Mouse (Mus musculus): ENCODE measurements at regions not wholly inside any gene's neighbourhood (a gene's known extent, or its start where the extent isn't known, plus 50 kb on each side); places are given as distances from the start of the nearest gene placed in this dataset.

DNA sequence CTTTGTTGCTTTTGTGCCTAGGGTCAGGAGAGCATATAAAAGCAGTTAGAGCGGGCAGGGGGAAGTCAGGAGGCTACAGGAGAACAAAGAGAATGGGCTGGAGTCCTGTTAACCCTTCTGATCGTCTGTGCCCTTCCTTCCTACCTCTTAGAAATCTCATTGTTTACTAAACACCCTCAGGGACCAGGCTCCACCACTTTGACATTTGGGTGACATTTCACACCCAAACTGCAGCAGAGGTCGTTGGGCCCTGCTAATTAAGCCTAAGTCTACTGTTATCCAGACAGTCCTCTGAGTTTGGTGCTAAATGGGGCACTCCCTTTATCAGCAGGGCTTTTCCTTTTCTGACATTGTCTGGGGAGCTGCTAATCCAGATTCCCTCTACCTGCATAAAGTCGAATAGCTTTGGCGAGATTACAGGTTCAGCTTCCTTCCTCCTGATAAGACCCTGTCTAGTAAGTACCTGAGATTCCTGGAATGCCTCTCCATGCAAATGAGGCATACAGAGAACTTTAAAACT lies 84.2 kb upstream of the Arglu1 start:
- H3K27me3 ChIP-seq (ENCODE audit: control insufficient read depth, insufficient read depth, low read length), result no peaks in the 10 kb centered on the region

DNA sequence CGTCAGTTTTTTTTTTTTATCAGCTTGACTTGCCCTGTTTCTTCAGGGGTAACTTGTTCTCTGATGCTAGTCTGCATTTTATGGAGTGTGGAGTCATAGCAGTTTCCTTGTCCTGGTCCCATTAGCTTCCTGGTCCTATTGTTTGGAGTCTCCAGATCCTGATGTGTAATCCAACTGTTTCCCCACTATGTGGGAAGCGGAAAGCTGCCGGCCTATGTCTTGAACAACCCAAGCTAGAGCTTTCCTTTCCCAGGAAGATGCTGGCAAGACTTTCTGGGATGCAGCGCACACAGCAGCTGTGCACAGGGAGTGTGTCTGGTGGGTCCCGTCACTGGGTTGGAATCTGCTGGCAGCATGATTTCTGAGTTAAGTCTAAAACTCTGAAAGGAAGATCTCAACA lies 82.1 kb upstream of the Arglu1 start:
- DNase-seq (ENCODE audit: low spot score) (no peak), ATAC-seq (replicated peaks; ENCODE audit: low FRiP score) (no peak)
- H3K27me3 ChIP-seq (ENCODE audit: control insufficient read depth, insufficient read depth, low read length), result no peaks in the 10 kb centered on the region
- no peak overlapping the region for H3K27ac ChIP-seq (ENCODE audit: low read depth, low read length)
- no peaks in the 10 kb centered on the region for H3K4me1 ChIP-seq (replicated peaks; ENCODE audit: control insufficient read depth, insufficient read depth, low read length)
- no peaks in the 10 kb centered on the region for H3K9me3 ChIP-seq (ENCODE audit: control insufficient read depth, low read length)
- H3K4me3 ChIP-seq (ENCODE audit: low read depth, low read length), result no peak overlapping the region
- no peak overlapping the region for H3K9ac ChIP-seq (ENCODE audit: low read length)
- WGBS, result 89% methylated on average over 5 of the region's 5 CpGs
- H3K36me3 ChIP-seq (ENCODE audit: control insufficient read depth, insufficient read depth, low read length), result no peaks in the 10 kb centered on the region
- no peak overlapping the region for H3K4me2 ChIP-seq (ENCODE audit: low read depth, low read length, severe bottlenecking)

More for the DNA sequence above, 84.2 kb upstream of the Arglu1 start:
- H3K27ac ChIP-seq (ENCODE audit: low read depth, low read length), result no peak overlapping the region
- no peaks in the 10 kb centered on the region for H3K4me1 ChIP-seq (replicated peaks; ENCODE audit: control insufficient read depth, insufficient read depth, low read length)
- H3K4me3 ChIP-seq (ENCODE audit: low read depth, low read length), result no peak overlapping the region
- 8% methylated on average over 5 of the region's 5 CpGs for WGBS
- no peak overlapping the region for H3K9ac ChIP-seq (ENCODE audit: low read length)
- H3K36me3 ChIP-seq (ENCODE audit: control insufficient read depth, insufficient read depth, low read length), result no peaks in the 10 kb centered on the region
- no peaks in the 10 kb centered on the region for H3K9me3 ChIP-seq (ENCODE audit: control insufficient read depth, low read length)
- ATAC-seq (replicated peaks; ENCODE audit: low FRiP score), result no peak
- no peak for DNase-seq (ENCODE audit: low spot score)
- no peak overlapping the region for H3K4me2 ChIP-seq (ENCODE audit: low read depth, low read length, severe bottlenecking)

DNA sequence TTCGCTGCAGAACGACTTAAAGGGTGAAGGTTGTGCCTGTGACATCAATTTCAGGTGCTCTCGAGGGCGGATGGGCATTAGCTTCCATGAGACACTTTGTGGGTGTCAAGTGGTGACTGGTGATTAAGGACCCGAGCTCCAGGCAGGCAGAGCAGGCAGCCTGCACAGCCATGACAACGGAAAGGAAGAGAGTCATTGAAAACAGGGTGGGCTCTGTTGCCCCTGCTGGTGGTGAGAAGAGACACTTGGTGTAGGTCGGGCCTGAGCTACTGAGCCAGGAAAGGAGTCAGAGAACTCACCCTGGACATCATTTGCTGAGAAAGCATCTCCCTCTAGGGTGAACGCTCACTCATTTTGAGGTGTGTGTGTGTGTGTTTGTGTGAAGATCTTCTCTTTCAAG lies 80.1 kb upstream of the Arglu1 start:
- H3K4me1 ChIP-seq (replicated peaks; ENCODE audit: control insufficient read depth, insufficient read depth, low read length), result no peaks in the 10 kb centered on the region
- H3K4me3 ChIP-seq (ENCODE audit: low read depth, low read length), result no peak overlapping the region
- H3K27ac ChIP-seq (ENCODE audit: low read depth, low read length), result no peak overlapping the region
- ATAC-seq (replicated peaks; ENCODE audit: low FRiP score) (no peak), DNase-seq (ENCODE audit: low spot score) (no peak)
- no peaks in the 10 kb centered on the region for H3K36me3 ChIP-seq (ENCODE audit: control insufficient read depth, insufficient read depth, low read length)
- H3K27me3 ChIP-seq (ENCODE audit: control insufficient read depth, insufficient read depth, low read length), result no peaks in the 10 kb centered on the region
- H3K9ac ChIP-seq (ENCODE audit: low read length), result no peak overlapping the region
- H3K9me3 ChIP-seq (ENCODE audit: control insufficient read depth, low read length), result no peaks in the 10 kb centered on the region
- WGBS, result 81% methylated on average over 8 of the region's 8 CpGs
- no peak overlapping the region for H3K4me2 ChIP-seq (ENCODE audit: low read depth, low read length, severe bottlenecking)

DNA sequence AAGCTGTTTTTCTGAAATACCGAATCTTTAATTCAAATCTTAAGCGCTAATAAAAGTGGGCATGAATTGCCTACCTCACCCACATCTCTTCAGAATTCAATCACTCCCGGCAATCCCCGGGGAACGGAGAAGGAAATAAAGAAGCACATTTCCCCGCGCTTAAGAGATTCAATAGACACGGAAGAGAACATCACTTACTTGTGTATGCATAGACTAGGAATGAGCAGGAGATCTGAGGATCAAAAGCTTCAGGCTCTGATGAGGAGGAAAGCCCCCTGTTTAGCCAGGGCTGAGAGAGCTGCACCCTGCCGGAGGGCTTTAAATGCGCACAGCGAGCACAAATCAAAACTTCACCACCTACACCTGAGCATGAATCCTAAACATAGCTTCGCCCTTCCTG lies 72.0 kb upstream of the Arglu1 start:
- no peak for ATAC-seq (replicated peaks; ENCODE audit: low FRiP score)
- H3K27me3 ChIP-seq (ENCODE audit: control insufficient read depth, insufficient read depth, low read length), result no peaks in the 10 kb centered on the region
- H3K9ac ChIP-seq (ENCODE audit: low read length), result no peak overlapping the region
- H3K4me1 ChIP-seq (replicated peaks; ENCODE audit: control insufficient read depth, insufficient read depth, low read length), result no peaks in the 10 kb centered on the region
- H3K4me2 ChIP-seq (ENCODE audit: low read depth, low read length, severe bottlenecking), result no peak overlapping the region
- no peak for DNase-seq (ENCODE audit: low spot score)
- 84% methylated on average over 12 of the region's 12 CpGs for WGBS
- H3K4me3 ChIP-seq (ENCODE audit: low read depth, low read length), result no peak overlapping the region
- no peaks in the 10 kb centered on the region for H3K9me3 ChIP-seq (ENCODE audit: control insufficient read depth, low read length)
- no peak overlapping the region for H3K27ac ChIP-seq (ENCODE audit: low read depth, low read length)
- H3K36me3 ChIP-seq (ENCODE audit: control insufficient read depth, insufficient read depth, low read length), result no peaks in the 10 kb centered on the region

DNA sequence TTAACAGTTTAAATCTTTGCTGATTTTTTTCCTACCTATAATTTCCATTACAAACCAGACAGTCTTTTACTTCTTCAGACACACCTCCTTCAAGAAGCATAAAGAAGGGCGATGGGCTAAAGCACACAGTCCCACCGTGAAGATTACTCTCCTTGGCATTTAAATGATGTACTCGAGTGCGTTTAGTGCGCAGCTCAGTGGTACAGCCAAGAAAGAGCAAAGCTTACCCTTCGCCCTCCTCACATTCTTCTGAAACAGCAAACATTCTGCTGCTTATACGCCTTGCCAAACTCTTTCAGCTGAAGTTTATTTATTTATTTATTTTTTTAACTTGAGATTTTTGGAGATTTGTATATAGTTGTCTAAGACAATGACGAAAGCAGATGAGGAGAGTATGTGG lies 68.0 kb upstream of the Arglu1 start:
- DNase-seq (ENCODE audit: low spot score), result no peak
- WGBS, result 85% methylated on average over 8 of the region's 8 CpGs

DNA sequence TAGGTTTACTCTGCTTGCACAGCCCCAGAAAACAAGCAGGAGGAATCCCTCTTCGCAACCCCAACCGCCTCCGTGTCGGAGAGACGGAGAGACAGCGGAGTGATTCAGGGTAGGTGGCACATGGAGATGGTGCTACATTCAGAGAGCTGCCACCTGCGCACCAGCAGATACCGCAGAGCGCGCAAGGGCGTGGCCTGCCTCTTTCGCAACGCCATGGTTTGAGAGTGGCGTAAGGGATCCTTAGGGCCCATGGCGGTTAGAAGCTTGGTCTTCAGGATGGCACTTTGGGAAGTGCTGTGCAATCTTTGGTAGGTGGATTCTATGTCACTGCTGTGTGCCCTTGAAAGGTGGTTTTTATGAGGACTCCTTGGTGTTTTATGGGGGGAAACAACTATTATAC lies 60.9 kb upstream of the Arglu1 start:
- Histone ChIP-seq H3K4me2 (ENCODE audit: low read depth, low read length, severe bottlenecking) (no peak overlapping the region), H3K27ac (ENCODE audit: low read depth, low read length) (no peak overlapping the region), H3K4me3 (ENCODE audit: low read depth, low read length) (no peak overlapping the region), H3K4me1 (replicated peaks; ENCODE audit: control insufficient read depth, insufficient read depth, low read length) (no peaks in the 10 kb centered on the region), H3K36me3 (ENCODE audit: control insufficient read depth, insufficient read depth, low read length) (no peaks in the 10 kb centered on the region), H3K9ac (ENCODE audit: low read length) (no peak overlapping the region), H3K27me3 (ENCODE audit: control insufficient read depth, insufficient read depth, low read length) (no peaks in the 10 kb centered on the region), H3K9me3 (ENCODE audit: control insufficient read depth, low read length) (no peaks in the 10 kb centered on the region)
- DNase-seq (ENCODE audit: low spot score) (no peak), ATAC-seq (replicated peaks; ENCODE audit: low FRiP score) (no peak)
- WGBS, result 92% methylated on average over 15 of the region's 15 CpGs

More for the DNA sequence above, 68.0 kb upstream of the Arglu1 start:
- H3K4me2 ChIP-seq (ENCODE audit: low read depth, low read length, severe bottlenecking), result no peak overlapping the region
- no peak overlapping the region for H3K27ac ChIP-seq (ENCODE audit: low read depth, low read length)
- no peak overlapping the region for H3K4me3 ChIP-seq (ENCODE audit: low read depth, low read length)
- no peaks in the 10 kb centered on the region for H3K27me3 ChIP-seq (ENCODE audit: control insufficient read depth, insufficient read depth, low read length)
- H3K4me1 ChIP-seq (replicated peaks; ENCODE audit: control insufficient read depth, insufficient read depth, low read length), result no peaks in the 10 kb centered on the region
- ATAC-seq (replicated peaks; ENCODE audit: low FRiP score), result no peak
- no peak overlapping the region for H3K9ac ChIP-seq (ENCODE audit: low read length)
- H3K36me3 ChIP-seq (ENCODE audit: control insufficient read depth, insufficient read depth, low read length), result no peaks in the 10 kb centered on the region
- H3K9me3 ChIP-seq (ENCODE audit: control insufficient read depth, low read length), result no peaks in the 10 kb centered on the region

DNA sequence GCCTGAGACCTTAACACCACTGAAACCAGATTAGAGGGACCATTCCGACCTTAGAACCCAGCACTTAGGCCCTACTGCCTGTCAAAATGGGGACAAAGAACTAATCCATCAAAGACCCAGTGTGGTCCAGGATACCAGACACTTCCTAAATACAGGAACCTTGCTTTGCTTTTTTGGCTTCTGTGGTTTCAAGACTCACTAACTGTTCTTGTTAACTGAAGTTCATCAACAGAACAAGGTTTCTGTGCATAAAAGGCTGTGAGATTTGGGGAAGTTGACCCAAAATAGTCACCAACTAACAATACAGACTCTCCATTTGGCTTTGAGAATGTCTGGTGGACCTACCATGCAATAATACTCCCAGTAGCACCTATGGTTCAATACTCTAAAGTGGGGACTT lies 56.4 kb upstream of the Arglu1 start:
- Histone ChIP-seq H3K27me3 (ENCODE audit: control insufficient read depth, insufficient read depth, low read length) (no peaks in the 10 kb centered on the region), H3K4me1 (replicated peaks; ENCODE audit: control insufficient read depth, insufficient read depth, low read length) (no peaks in the 10 kb centered on the region), H3K4me3 (ENCODE audit: low read depth, low read length) (no peak overlapping the region), H3K36me3 (ENCODE audit: control insufficient read depth, insufficient read depth, low read length) (no peaks in the 10 kb centered on the region), H3K4me2 (ENCODE audit: low read depth, low read length, severe bottlenecking) (no peak overlapping the region), H3K27ac (ENCODE audit: low read depth, low read length) (no peak overlapping the region), H3K9me3 (ENCODE audit: control insufficient read depth, low read length) (no peaks in the 10 kb centered on the region), H3K9ac (ENCODE audit: low read length) (no peak overlapping the region)
- 81% methylated on average over 1 of the region's 1 CpGs for WGBS
- no peak for ATAC-seq (replicated peaks; ENCODE audit: low FRiP score)
- DNase-seq (ENCODE audit: low spot score), result no peak

DNA sequence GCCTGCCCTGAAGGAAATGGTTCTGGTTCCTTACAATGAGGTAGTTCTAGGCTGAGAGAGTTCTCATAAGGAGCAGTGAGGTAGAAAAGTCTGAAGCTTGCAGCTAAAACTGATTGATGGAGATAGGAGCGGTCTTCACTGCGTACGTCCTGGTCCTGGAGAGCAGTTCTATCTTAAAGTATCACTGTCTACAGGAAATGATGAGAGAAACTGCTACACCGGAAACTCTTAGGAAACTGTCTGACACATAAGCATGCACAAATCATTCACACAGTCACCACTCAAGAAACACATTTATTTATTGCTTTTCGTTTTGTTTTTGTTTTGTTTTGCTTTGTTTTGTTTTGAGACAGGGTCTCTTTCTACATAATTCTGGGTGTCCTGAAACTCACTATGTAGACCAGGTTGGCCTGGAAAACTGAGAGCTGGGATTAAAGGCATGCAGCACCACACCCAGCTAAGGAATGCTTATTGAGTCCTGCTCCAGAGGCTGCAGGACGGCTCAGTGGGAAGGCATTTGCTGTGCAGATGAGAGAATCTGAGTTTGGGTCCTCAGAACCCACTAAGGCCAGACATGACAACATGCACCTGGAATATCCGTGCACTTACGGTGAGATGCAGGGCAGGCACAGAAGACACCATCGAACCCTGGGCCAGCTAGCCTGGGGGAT lies 55.4 kb upstream of the Arglu1 start:
- no peaks in the 10 kb centered on the region for H3K27me3 ChIP-seq (ENCODE audit: control insufficient read depth, insufficient read depth, low read length)
- no peak overlapping the region for H3K9ac ChIP-seq (ENCODE audit: low read length)
- no peaks in the 10 kb centered on the region for H3K9me3 ChIP-seq (ENCODE audit: control insufficient read depth, low read length)
- no peak overlapping the region for H3K4me3 ChIP-seq (ENCODE audit: low read depth, low read length)
- H3K36me3 ChIP-seq (ENCODE audit: control insufficient read depth, insufficient read depth, low read length), result no peaks in the 10 kb centered on the region
- H3K27ac ChIP-seq (ENCODE audit: low read depth, low read length), result no peak overlapping the region
- no peaks in the 10 kb centered on the region for H3K4me1 ChIP-seq (replicated peaks; ENCODE audit: control insufficient read depth, insufficient read depth, low read length)
- 90% methylated on average over 9 of the region's 9 CpGs for WGBS
- H3K4me2 ChIP-seq (ENCODE audit: low read depth, low read length, severe bottlenecking), result no peak overlapping the region
- ATAC-seq (replicated peaks; ENCODE audit: low FRiP score) (no peak), DNase-seq (ENCODE audit: low spot score) (no peak)
